Mouse (Mus musculus) left cerebral cortex, postnatal 36 days (tissue): Measurements from ENCODE around the gene Dnajc3. TPM values are rescaled to one million over a fixed set of nuclear protein-coding genes. Genes with fewer than 3 reads are reported as not detected.

Experiments used
- DNase-seq, 2 experiments: peaks; one replicate each; pipeline ENCODE4 v3.0.0; 2021 to 2022; ENCODE audit warnings: low spot score in 2 of 2, mixed read lengths in 1 of 2
- intact Hi-C: fragments of 180-260 bp; cut with DNase I; formaldehyde crosslinking; loops from one replicate; pipeline ENCODE4 v1.15.1; 2025
- total RNA-seq, 2 experiments: library from RNA; stranded (reverse); gene quantifications; 2 replicates each; pipeline ENCODE4 v1.2.3; 2021

The Dnajc3 gene
- total RNA-seq, result 10 to 100 TPM; 30.3 to 41.2 TPM

GRCm38 (mm10) chr14:118937533-118938492, at the start of gene Dnajc3:
Gene Dnajc3, plus strand, starts transcription at chr14:118937976.
- intact Hi-C loops, result loop anchor here (2.0 kb wide), 1 partner anchor 13 kb away; the partner anchor contains the start of gene Dzip1
- peak; percentile 100 for DNase-seq

- DNase-seq, result peak; percentile 54 to 61
These were observed 47.7 kb upstream of the Dnajc3 start for GRCm38 (mm10) chr14:118890101-118890500.

GRCm38 (mm10) chr14:118895228-118895627, 42.5 kb upstream of the Dnajc3 start:
- DNase-seq, result no peak
- intact Hi-C loops, result no loop called here

More at GRCm38 (mm10) chr14:118890101-118890500, 47.7 kb upstream of the Dnajc3 start:
- intact Hi-C loops, result no loop called here

GRCm38 (mm10) chr14:118895655-118896054, 42.1 kb upstream of the Dnajc3 start:
- intact Hi-C loops, result no loop called here
- no peak for DNase-seq

- intact Hi-C loops, result loop anchor here (2.0 kb wide), 1 partner anchor 79 kb away; no protein-coding TSS in a partner anchor
- no peak for DNase-seq
These were observed 37.8 kb upstream of the Dnajc3 start for GRCm38 (mm10) chr14:118899940-118900339.

GRCm38 (mm10) chr14:118900911-118901310, 36.9 kb upstream of the Dnajc3 start:
- intact Hi-C loops, result loop anchor here (2.0 kb wide), 1 partner anchor 80 kb away; no protein-coding TSS in a partner anchor

GRCm38 (mm10) chr14:118903397-118903796, 34.4 kb upstream of the Dnajc3 start:
- intact Hi-C loops, result no loop called here
- DNase-seq, result peak in 1 of 2 experiments; percentile 30

More at GRCm38 (mm10) chr14:118900911-118901310, 36.9 kb upstream of the Dnajc3 start:
- DNase-seq, result no peak

- intact Hi-C loops, result no loop called here
- no peak for DNase-seq
These were observed 33.8 kb upstream of the Dnajc3 start for GRCm38 (mm10) chr14:118903867-118904562.

- intact Hi-C loops, result no loop called here
These were observed 30.2 kb upstream of the Dnajc3 start for GRCm38 (mm10) chr14:118907592-118907991.

GRCm38 (mm10) chr14:118909872-118910271, 27.9 kb upstream of the Dnajc3 start:
- no peak for DNase-seq
- intact Hi-C loops, result no loop called here

More at GRCm38 (mm10) chr14:118907592-118907991, 30.2 kb upstream of the Dnajc3 start:
- no peak for DNase-seq

- intact Hi-C loops, result no loop called here
- peak; percentile 55 to 73 for DNase-seq
These were observed 27.2 kb upstream of the Dnajc3 start for GRCm38 (mm10) chr14:118910332-118911222.

GRCm38 (mm10) chr14:118911521-118911920, 26.3 kb upstream of the Dnajc3 start:
- intact Hi-C loops, result no loop called here
- DNase-seq, result no peak

GRCm38 (mm10) chr14:118913651-118914050, 24.1 kb upstream of the Dnajc3 start:
- intact Hi-C loops, result no loop called here
- no peak for DNase-seq

- no peak for DNase-seq
- intact Hi-C loops, result no loop called here
These were observed 18.8 kb upstream of the Dnajc3 start for GRCm38 (mm10) chr14:118919025-118919424.

GRCm38 (mm10) chr14:118920654-118921053, 17.1 kb upstream of the Dnajc3 start:
- no peak for DNase-seq
- intact Hi-C loops, result no loop called here

GRCm38 (mm10) chr14:118922251-118922650, 15.5 kb upstream of the Dnajc3 start:
- intact Hi-C loops, result no loop called here

GRCm38 (mm10) chr14:118922667-118923184, 15.1 kb upstream of the Dnajc3 start:
- intact Hi-C loops, result no loop called here
- DNase-seq, result peak in 1 of 2 experiments; percentile 36

More at GRCm38 (mm10) chr14:118922251-118922650, 15.5 kb upstream of the Dnajc3 start:
- no peak for DNase-seq

GRCm38 (mm10) chr14:118924673-118925615, 12.8 kb upstream of the Dnajc3 start, which contains the start of gene Dzip1:
Gene Dzip1, minus strand, starts transcription at chr14:118925460.
- peak; percentile 82 to 88 for DNase-seq
- intact Hi-C loops, result loop anchor here (2.0 kb wide), 1 partner anchor 14 kb away; no protein-coding TSS in a partner anchor
